Mouse (Mus musculus) limb, embryonic 15.5 days (tissue): ENCODE results near the gene Abi3. TPM values are rescaled to one million over a fixed set of nuclear protein-coding genes. Genes with fewer than 3 reads are reported as not detected.
"Not testable (repeated sequence)": the region's sequence is repeated elsewhere in the genome, so short reads cannot be mapped to it uniquely, and the experiment has no call there.

Experiments
- ATAC-seq: fragments of 200-750 bp; cut with Nextera tagmentation; 2 replicates; pipeline ENCODE4 v1.8.0; 2017; ENCODE audit warnings: low read depth, moderate TSS enrichment; ENCODE audit not compliant: insufficient number of reproducible peaks, low FRiP score, low TSS enrichment
- H3K27ac ChIP-seq: fragments of 300-500 bp; sonication (generic); 2 replicates; pipeline ENCODE4 v1.5.1; 2015; ENCODE audit warnings: moderate library complexity, mild to moderate bottlenecking, inconsistent platforms
- H3K27me3 ChIP-seq: fragments of 300-500 bp; sonication (generic); 2 replicates; pipeline ENCODE4 v1.6.1; 2015; ENCODE audit warnings: inconsistent platforms
- H3K36me3 ChIP-seq: fragments of 300-500 bp; sonication (generic); 2 replicates; pipeline ENCODE4 v1.6.1; 2015; ENCODE audit warnings: inconsistent platforms
- H3K4me1 ChIP-seq: fragments of 300-500 bp; sonication (generic); 2 replicates; pipeline ENCODE4 v1.6.1; 2015; ENCODE audit warnings: inconsistent platforms
- H3K4me2 ChIP-seq: fragments of 300-500 bp; sonication (generic); 2 replicates; pipeline ENCODE4 v1.6.1; 2015; ENCODE audit warnings: mild to moderate bottlenecking, inconsistent platforms
- H3K4me3 ChIP-seq: fragments of 300-500 bp; sonication (generic); 2 replicates; pipeline ENCODE4 v1.5.1; 2015; ENCODE audit warnings: mild to moderate bottlenecking, inconsistent platforms
- H3K9ac ChIP-seq: fragments of 300-500 bp; sonication (generic); 2 replicates; pipeline ENCODE4 v1.6.1; 2015; ENCODE audit warnings: inconsistent platforms
- H3K9me3 ChIP-seq: fragments of 300-500 bp; sonication (generic); 2 replicates; pipeline ENCODE4 v1.6.1; 2016; ENCODE audit warnings: inconsistent platforms
- WGBS: fragments of 180-500 bp; shearing (Covaris S2); methylation state at CpG from one replicate; pipeline ENCODE4 v1.1.7; 2015; 5-methylcytosine and 5-hydroxymethylcytosine counted together
- polyA plus RNA-seq: library from polyadenylated mRNA; unstranded; fragments of >200 nt; fragmentation: Nextera tagmentation; extraction: Ambion mirVana; gene quantifications from 2 replicates; pipeline ENCODE4 v1.2.1, GENCODE M21; 2015

The Abi3 gene
- 7.0 and 7.2 TPM in 2 replicates for polyA plus RNA-seq

GRCm38 (mm10) chr11:95842074-95842681 is at the start of gene Abi3:
TSS of gene Abi3 (minus strand) at chr11:95842476.
- peak within 1 kb of the TSS; percentile 22 for H3K4me3 ChIP-seq
- H3K9me3 ChIP-seq, result no peaks in the 10 kb centered on the region
- H3K27ac ChIP-seq, result peak within 1 kb of the TSS; percentile 18; the same call in 1 of the 2 replicates
- 0 out of 2 replicates have a peak, but pooled peaks have one; percentile 35 for ATAC-seq
- peaks cover 16% of the 10 kb centered on the region for H3K27me3 ChIP-seq
- WGBS, result 12% methylated on average over 11 of the region's 11 CpGs
- peaks cover 20% of the 10 kb centered on the region for H3K4me1 ChIP-seq
- H3K4me2 ChIP-seq, result peak within 1 kb of the TSS; percentile 24; the same call in 1 of the 2 replicates
- no peaks in the 10 kb centered on the region for H3K36me3 ChIP-seq
- H3K9ac ChIP-seq, result peak within 1 kb of the TSS; percentile 4; the same call in 1 of the 2 replicates

DNA sequence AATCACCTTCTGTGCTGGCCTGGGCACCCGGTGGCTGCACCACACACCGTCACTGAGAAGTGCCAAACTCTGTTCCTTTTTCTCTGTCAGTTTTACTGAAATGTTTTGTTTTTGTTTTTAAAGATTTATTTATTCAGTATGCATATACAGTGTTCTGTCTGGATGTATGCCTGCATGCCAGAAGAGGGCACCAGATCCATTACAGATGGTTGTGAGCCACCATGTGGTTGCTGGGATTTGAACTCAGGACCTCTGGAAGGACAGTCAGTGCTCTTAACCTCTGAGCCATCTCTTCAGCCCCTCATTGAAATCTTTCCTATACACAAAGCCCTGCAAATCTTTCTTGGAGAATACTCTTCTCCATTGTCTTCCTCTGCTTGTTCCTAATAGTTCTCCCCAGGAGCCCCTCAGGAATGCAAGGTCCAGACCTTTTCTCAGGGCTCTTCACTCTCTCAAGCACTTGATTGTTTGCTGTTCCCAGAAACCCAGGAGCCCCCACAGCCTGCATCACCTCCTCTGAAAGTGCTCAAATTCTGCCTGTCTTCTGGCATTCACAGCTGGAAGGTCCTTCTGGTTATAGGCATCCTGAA is 48.3 kb upstream of the Abi3 start:
- ATAC-seq, result no peak
- H3K4me2 ChIP-seq, result no peak overlapping the region
- WGBS, result 66% methylated on average over 2 of the region's 2 CpGs

DNA sequence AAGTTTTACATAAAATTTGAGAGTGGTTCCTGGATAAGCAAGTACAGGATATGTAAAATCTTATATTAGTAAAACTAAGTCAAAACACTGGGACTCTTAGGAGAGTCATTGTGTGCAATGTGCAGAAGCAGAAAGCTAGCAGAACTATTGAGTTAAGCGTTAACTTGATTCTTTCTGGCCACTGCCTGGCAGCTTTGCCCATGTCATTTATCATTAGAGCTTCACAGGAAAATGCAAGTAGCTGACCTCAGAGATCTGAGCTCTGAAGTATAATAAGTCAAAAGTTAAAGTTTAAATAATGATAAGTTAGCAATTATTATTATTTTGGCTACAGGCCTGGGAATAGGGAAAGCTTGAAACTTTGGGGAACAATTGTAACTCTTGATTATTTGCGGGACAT is 37.6 kb upstream of the Abi3 start:
- not testable (repeated sequence) for H3K4me3 ChIP-seq, ATAC-seq, H3K9me3 ChIP-seq, H3K27ac ChIP-seq, H3K27me3 ChIP-seq, H3K4me2 ChIP-seq, H3K36me3 ChIP-seq, H3K4me1 ChIP-seq, H3K9ac ChIP-seq
- WGBS, result 81% methylated on average over 2 of the region's 2 CpGs

More for the DNA sequence above, 48.3 kb upstream of the Abi3 start:
- Histone ChIP-seq H3K27ac (no peak overlapping the region), H3K4me1 (no peaks in the 10 kb centered on the region), H3K9me3 (no peaks in the 10 kb centered on the region), H3K36me3 (no peaks in the 10 kb centered on the region), H3K27me3 (0 out of 2 replicates have a peak, but pooled peaks cover 6% of the 10 kb centered on the region), H3K9ac (no peak overlapping the region), H3K4me3 (no peak overlapping the region)

DNA sequence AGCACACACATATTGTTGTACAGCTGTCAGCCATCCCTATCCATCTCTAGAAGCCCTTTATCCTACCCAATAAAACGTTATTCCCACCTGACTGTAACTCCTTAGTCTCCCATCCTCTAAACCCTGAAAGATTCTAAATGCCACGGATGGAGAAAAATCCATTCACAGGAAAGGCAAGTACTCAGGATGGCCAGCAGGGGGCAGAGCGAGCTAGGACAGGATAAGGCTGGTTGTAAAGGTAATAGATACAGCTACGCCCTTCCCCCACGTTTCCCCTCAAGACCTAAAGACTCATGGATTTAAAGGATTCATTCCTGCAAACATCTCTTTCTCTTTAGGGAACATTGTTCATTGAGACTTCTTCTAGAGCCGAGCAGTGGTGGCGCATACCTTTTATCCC is 34.0 kb upstream of the Abi3 start:
- H3K9me3 ChIP-seq, result no peaks in the 10 kb centered on the region

GRCm38 (mm10) chr11:95875804-95876203 is 33.5 kb upstream of the Abi3 start:
- no peak overlapping the region for H3K9ac ChIP-seq
- no peak overlapping the region for H3K4me3 ChIP-seq
- H3K36me3 ChIP-seq, result no peaks in the 10 kb centered on the region
- peaks cover 4% of the 10 kb centered on the region; the same call in 1 of the 2 replicates for H3K27me3 ChIP-seq
- H3K4me1 ChIP-seq, result no peaks in the 10 kb centered on the region
- WGBS, result 31% methylated on average over 9 of the region's 9 CpGs
- no peak overlapping the region for H3K27ac ChIP-seq
- H3K9me3 ChIP-seq, result no peaks in the 10 kb centered on the region
- no peak overlapping the region for H3K4me2 ChIP-seq
- ATAC-seq, result no peak

More for the DNA sequence above, 34.0 kb upstream of the Abi3 start:
- Histone ChIP-seq H3K9ac (no peak overlapping the region), H3K27ac (no peak overlapping the region), H3K36me3 (no peaks in the 10 kb centered on the region), H3K27me3 (peaks cover 6% of the 10 kb centered on the region; the same call in 1 of the 2 replicates), H3K4me3 (no peak overlapping the region), H3K4me2 (no peak overlapping the region), H3K4me1 (no peaks in the 10 kb centered on the region)
- WGBS, result 19% methylated on average over 7 of the region's 7 CpGs
- ATAC-seq, result no peak

- no peak for ATAC-seq
- Histone ChIP-seq H3K4me1 (no peaks in the 10 kb centered on the region), H3K4me2 (no peak overlapping the region), H3K4me3 (no peak overlapping the region), H3K9me3 (no peaks in the 10 kb centered on the region), H3K27me3 (no peaks in the 10 kb centered on the region), H3K36me3 (no peaks in the 10 kb centered on the region), H3K9ac (no peak overlapping the region), H3K27ac (no peak overlapping the region)
- 59% methylated on average over 6 of the region's 6 CpGs for WGBS
These were observed 27.7 kb upstream of the Abi3 start for GRCm38 (mm10) chr11:95869918-95870470.

GRCm38 (mm10) chr11:95869442-95869841 is 27.2 kb upstream of the Abi3 start:
- no peak overlapping the region for H3K9ac ChIP-seq
- H3K4me3 ChIP-seq, result no peak overlapping the region
- ATAC-seq, result no peak
- no peaks in the 10 kb centered on the region for H3K36me3 ChIP-seq
- WGBS, result 77% methylated on average over 4 of the region's 4 CpGs
- H3K27me3 ChIP-seq, result no peaks in the 10 kb centered on the region
- no peak overlapping the region for H3K4me2 ChIP-seq
- H3K4me1 ChIP-seq, result no peaks in the 10 kb centered on the region
- H3K9me3 ChIP-seq, result no peaks in the 10 kb centered on the region
- H3K27ac ChIP-seq, result no peak overlapping the region

- Histone ChIP-seq H3K27ac (no peak overlapping the region), H3K4me1 (peaks cover 11% of the 10 kb centered on the region), H3K9ac (no peak overlapping the region), H3K27me3 (no peaks in the 10 kb centered on the region), H3K4me2 (no peak overlapping the region), H3K4me3 (no peak overlapping the region), H3K36me3 (no peaks in the 10 kb centered on the region), H3K9me3 (no peaks in the 10 kb centered on the region)
- no peak for ATAC-seq
- 94% methylated on average over 8 of the region's 8 CpGs for WGBS
These were observed 19.1 kb upstream of the Abi3 start for GRCm38 (mm10) chr11:95861397-95861796.

DNA sequence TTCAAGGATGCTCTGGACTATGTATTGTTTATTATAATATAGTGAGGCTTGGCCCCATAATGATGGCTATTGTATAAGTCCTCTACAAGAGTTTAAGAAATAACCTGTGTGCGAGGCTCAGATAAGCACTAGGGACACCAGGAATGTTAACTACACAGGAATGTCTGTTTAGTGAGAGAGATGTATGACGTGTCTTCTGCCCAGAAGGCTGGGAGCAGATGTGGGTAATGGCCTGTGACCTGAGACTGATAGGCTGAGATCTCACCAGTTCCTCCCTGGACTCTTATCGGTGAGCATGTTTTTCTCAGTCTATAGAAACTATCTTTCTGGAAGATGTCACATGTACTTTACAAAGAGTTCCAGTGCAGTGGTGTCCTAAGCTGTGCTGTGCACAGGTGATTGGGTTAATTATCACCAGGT is 17.8 kb upstream of the Abi3 start:
- 31% methylated on average over 3 of the region's 3 CpGs for WGBS
- H3K4me2 ChIP-seq, result peak overlapping the region; percentile 58
- no peak overlapping the region for H3K27ac ChIP-seq
- peak overlapping the region; percentile 83 for H3K4me3 ChIP-seq
- no peak for ATAC-seq
- peaks cover 11% of the 10 kb centered on the region for H3K4me1 ChIP-seq
- H3K9me3 ChIP-seq, result no peaks in the 10 kb centered on the region
- H3K27me3 ChIP-seq, result no peaks in the 10 kb centered on the region
- H3K36me3 ChIP-seq, result no peaks in the 10 kb centered on the region
- H3K9ac ChIP-seq, result no peak overlapping the region

- peak overlapping the region; percentile 96 for H3K27ac ChIP-seq
- H3K4me3 ChIP-seq, result peak overlapping the region; percentile 83
- H3K4me2 ChIP-seq, result peak overlapping the region; percentile 58
- H3K9me3 ChIP-seq, result no peaks in the 10 kb centered on the region
- H3K4me1 ChIP-seq, result peaks cover 11% of the 10 kb centered on the region
- under 1% methylated on average over 35 of the region's 35 CpGs for WGBS
- H3K27me3 ChIP-seq, result no peaks in the 10 kb centered on the region
- no peak for ATAC-seq
- peak overlapping the region; percentile 65 for H3K9ac ChIP-seq
- no peaks in the 10 kb centered on the region for H3K36me3 ChIP-seq
These were observed 17.2 kb upstream of the Abi3 start for GRCm38 (mm10) chr11:95859468-95859855.

- ATAC-seq, result peak; percentile 96
- under 1% methylated on average over 58 of the region's 58 CpGs for WGBS
- Histone ChIP-seq H3K9ac (peak overlapping the region; percentile 65), H3K27ac (peak overlapping the region; percentile 96), H3K4me1 (peaks cover 11% of the 10 kb centered on the region), H3K9me3 (no peaks in the 10 kb centered on the region), H3K4me2 (peak overlapping the region; percentile 58), H3K36me3 (no peaks in the 10 kb centered on the region), H3K27me3 (no peaks in the 10 kb centered on the region), H3K4me3 (peak overlapping the region; percentile 83)
These were observed 16.5 kb upstream of the Abi3 start for GRCm38 (mm10) chr11:95858528-95859467.
